Mouse (Mus musculus) embryonic fibroblast, embryonic 13.5 days (primary cell): ENCODE measurements around the gene 1700012B07Rik.

Experiments
- CTCF ChIP-seq: IDR thresholded peaks from 2 replicates; pipeline ENCODE4 v1.5.1; 2011; ENCODE audit warnings: mild to moderate bottlenecking, control low read depth, low read length, moderate library complexity, borderline replicate concordance; ENCODE audit not compliant: insufficient read depth
- POLR2A ChIP-seq: IDR thresholded peaks from 2 replicates; pipeline ENCODE4 v1.6.1; 2011; ENCODE audit warnings: low read depth, mild to moderate bottlenecking, control low read depth, low read length, moderate library complexity

GRCm38 (mm10) chr11:109816911-109817310, 10.9 kb downstream of the 1700012B07Rik start:
- TF ChIP-seq CTCF: no peak
- TF ChIP-seq POLR2A: no peak; the same call in 1 of the 2 replicates
